Mouse (Mus musculus): ENCODE results near the gene Gpr84. TPM values are rescaled to one million over a fixed set of nuclear protein-coding genes. Genes with fewer than 3 reads are reported as not detected.

Gpr84 gene
- polyA plus RNA-seq, 1 experiment, result 0.98 TPM

- peaks cover 20% of the 10 kb centered on the region for H3K4me1 ChIP-seq (ENCODE audit: control insufficient read depth, insufficient read depth, low read length)
Observed at GRCm38 (mm10) chr15:103301547-103302340, 8.7 kb downstream of the Gpr84 start.

GRCm38 (mm10) chr15:103301046-103301445 is 9.4 kb downstream of the Gpr84 start:
- TF ChIP-seq CTCF (IDR thresholded peaks at IDR 0.05; ENCODE audit: extremely low read depth, insufficient read depth, low read length), result no peak
- no peak overlapping the region for H3K4me3 ChIP-seq (ENCODE audit: insufficient read depth, low read length)
- peak overlapping the region; percentile 69; the same call in 1 of the 2 replicates for H3K27ac ChIP-seq (ENCODE audit: insufficient read depth, low read length)
- peaks cover 20% of the 10 kb centered on the region for H3K4me1 ChIP-seq (ENCODE audit: control insufficient read depth, insufficient read depth, low read length)

More at GRCm38 (mm10) chr15:103301547-103302340, 8.7 kb downstream of the Gpr84 start:
- TF ChIP-seq CTCF (IDR thresholded peaks at IDR 0.05; ENCODE audit: extremely low read depth, insufficient read depth, low read length) (no peak), POLR2A (IDR thresholded peaks at IDR 0.05; ENCODE audit: extremely low read depth, insufficient read depth, low read length) (no peak)
- no peak overlapping the region for H3K4me3 ChIP-seq (ENCODE audit: insufficient read depth, low read length)
- H3K27ac ChIP-seq (ENCODE audit: insufficient read depth, low read length), result no peak overlapping the region

- peak overlapping the region; percentile 69 for H3K27ac ChIP-seq (ENCODE audit: insufficient read depth, low read length)
- peaks cover 20% of the 10 kb centered on the region for H3K4me1 ChIP-seq (ENCODE audit: control insufficient read depth, insufficient read depth, low read length)
- H3K4me3 ChIP-seq (ENCODE audit: insufficient read depth, low read length), result no peak overlapping the region; the same call in 1 of the 2 replicates
- no peak for TF ChIP-seq POLR2A (IDR thresholded peaks at IDR 0.05; ENCODE audit: extremely low read depth, insufficient read depth, low read length)
- TF ChIP-seq CTCF (IDR thresholded peaks at IDR 0.05; ENCODE audit: extremely low read depth, insufficient read depth, low read length), result no peak
Observed at GRCm38 (mm10) chr15:103300560-103300959, 9.9 kb downstream of the Gpr84 start.

- peak overlapping the region; percentile 20 for H3K4me3 ChIP-seq (ENCODE audit: insufficient read depth, low read length)
- TF ChIP-seq POLR2A (IDR thresholded peaks at IDR 0.05; ENCODE audit: extremely low read depth, insufficient read depth, low read length), result no peak
- TF ChIP-seq CTCF (IDR thresholded peaks at IDR 0.05; ENCODE audit: extremely low read depth, insufficient read depth, low read length), result no peak
- H3K27ac ChIP-seq (ENCODE audit: insufficient read depth, low read length), result peak overlapping the region; percentile 69
- H3K4me1 ChIP-seq (ENCODE audit: control insufficient read depth, insufficient read depth, low read length), result peaks cover 20% of the 10 kb centered on the region
Observed at GRCm38 (mm10) chr15:103300067-103300471, 10.3 kb downstream of the Gpr84 start.

GRCm38 (mm10) chr15:103299644-103300043 is 10.8 kb downstream of the Gpr84 start:
- peak overlapping the region; percentile 69 for H3K27ac ChIP-seq (ENCODE audit: insufficient read depth, low read length)
- no peak for TF ChIP-seq CTCF (IDR thresholded peaks at IDR 0.05; ENCODE audit: extremely low read depth, insufficient read depth, low read length)
- peaks cover 20% of the 10 kb centered on the region for H3K4me1 ChIP-seq (ENCODE audit: control insufficient read depth, insufficient read depth, low read length)
- H3K4me3 ChIP-seq (ENCODE audit: insufficient read depth, low read length), result peak overlapping the region; percentile 20; the same call in 1 of the 2 replicates

GRCm38 (mm10) chr15:103298861-103299616 is 11.4 kb downstream of the Gpr84 start:
- Histone ChIP-seq H3K4me1 (ENCODE audit: control insufficient read depth, insufficient read depth, low read length) (peaks cover 15% of the 10 kb centered on the region), H3K4me3 (ENCODE audit: insufficient read depth, low read length) (no peak overlapping the region)
- TF ChIP-seq POLR2A (IDR thresholded peaks at IDR 0.05; ENCODE audit: extremely low read depth, insufficient read depth, low read length) (no peak), CTCF (IDR thresholded peaks at IDR 0.05; ENCODE audit: extremely low read depth, insufficient read depth, low read length) (no peak)

GRCm38 (mm10) chr15:103298026-103298425 is 12.4 kb downstream of the Gpr84 start:
- TF ChIP-seq CTCF (IDR thresholded peaks at IDR 0.05; ENCODE audit: extremely low read depth, insufficient read depth, low read length), result no peak
- TF ChIP-seq POLR2A (IDR thresholded peaks at IDR 0.05; ENCODE audit: extremely low read depth, insufficient read depth, low read length), result no peak
- Histone ChIP-seq H3K27ac (ENCODE audit: insufficient read depth, low read length) (no peak overlapping the region), H3K4me3 (ENCODE audit: insufficient read depth, low read length) (no peak overlapping the region), H3K4me1 (ENCODE audit: control insufficient read depth, insufficient read depth, low read length) (peaks cover 14% of the 10 kb centered on the region)

More at GRCm38 (mm10) chr15:103298861-103299616, 11.4 kb downstream of the Gpr84 start:
- peak overlapping the region; percentile 18 for H3K27ac ChIP-seq (ENCODE audit: insufficient read depth, low read length)

GRCm38 (mm10) chr15:103297313-103297712 is 13.1 kb downstream of the Gpr84 start:
- TF ChIP-seq CTCF (IDR thresholded peaks at IDR 0.05; ENCODE audit: extremely low read depth, insufficient read depth, low read length) (no peak), POLR2A (IDR thresholded peaks at IDR 0.05; ENCODE audit: extremely low read depth, insufficient read depth, low read length) (no peak)
- Histone ChIP-seq H3K4me3 (ENCODE audit: insufficient read depth, low read length) (no peak overlapping the region), H3K27ac (ENCODE audit: insufficient read depth, low read length) (no peak overlapping the region), H3K4me1 (ENCODE audit: control insufficient read depth, insufficient read depth, low read length) (peaks cover 15% of the 10 kb centered on the region)

- TF ChIP-seq POLR2A (IDR thresholded peaks at IDR 0.05; ENCODE audit: extremely low read depth, insufficient read depth, low read length), result no peak
- no peak for TF ChIP-seq CTCF (IDR thresholded peaks at IDR 0.05; ENCODE audit: extremely low read depth, insufficient read depth, low read length)
- Histone ChIP-seq H3K27ac (ENCODE audit: insufficient read depth, low read length) (no peak overlapping the region), H3K4me1 (ENCODE audit: control insufficient read depth, insufficient read depth, low read length) (peaks cover 15% of the 10 kb centered on the region), H3K4me3 (ENCODE audit: insufficient read depth, low read length) (no peak overlapping the region)
Observed at GRCm38 (mm10) chr15:103295851-103296250, 14.6 kb downstream of the Gpr84 start.
